Mouse (Mus musculus): ENCODE results near the gene Gm20388. TPM values are rescaled to one million over a fixed set of nuclear protein-coding genes. Genes with fewer than 3 reads are reported as not detected.
A peak's percentile ranks its signal among the peaks of the same experiment; 100 is the strongest.

Gm20388 gene
- polyA plus RNA-seq, 1 experiment from 2014 or later, result not detected

GRCm38 (mm10) chr8:119988087-119988486 lies 77.4 kb downstream of the Gm20388 start:
- no peak overlapping the region for H3K4me2 ChIP-seq
- no peak overlapping the region for H3K9ac ChIP-seq (ENCODE audit: low read length)
- H3K27me3 ChIP-seq (ENCODE audit: control insufficient read depth, insufficient read depth, low read length), result peaks cover 18% of the 10 kb centered on the region
- ATAC-seq (ENCODE audit: low FRiP score) (no peak), DNase-seq (ENCODE audit: low spot score, missing footprints) (no peak)
- H3K9me3 ChIP-seq (ENCODE audit: control insufficient read depth, low read length), result no peaks in the 10 kb centered on the region
- H3K36me3 ChIP-seq (ENCODE audit: control insufficient read depth, insufficient read depth, low read length), result no peaks in the 10 kb centered on the region
- H3K4me3 ChIP-seq (ENCODE audit: low read depth, low read length), result no peak overlapping the region
- no peak overlapping the region for H3K27ac ChIP-seq (ENCODE audit: low read depth, low read length)
- peaks cover 3% of the 10 kb centered on the region; the same call in 1 of the 2 replicates for H3K4me1 ChIP-seq (ENCODE audit: control insufficient read depth, insufficient read depth, low read length)
- 80% methylated on average over 15 of the region's 15 CpGs for WGBS

- Histone ChIP-seq H3K27me3 (ENCODE audit: control insufficient read depth, insufficient read depth, low read length) (peaks cover 24% of the 10 kb centered on the region), H3K36me3 (ENCODE audit: control insufficient read depth, insufficient read depth, low read length) (no peaks in the 10 kb centered on the region), H3K27ac (ENCODE audit: low read depth, low read length) (no peak within 1 kb of the TSS), H3K4me1 (ENCODE audit: control insufficient read depth, insufficient read depth, low read length) (peaks cover 3% of the 10 kb centered on the region; the same call in 1 of the 2 replicates), H3K4me3 (ENCODE audit: low read depth, low read length) (peak within 1 kb of the TSS; percentile 22), H3K4me2 (peak within 1 kb of the TSS; percentile 40), H3K9me3 (ENCODE audit: control insufficient read depth, low read length) (no peaks in the 10 kb centered on the region), H3K9ac (ENCODE audit: low read length) (peak within 1 kb of the TSS; percentile 20; the same call in 1 of the 2 replicates)
- WGBS, result 0% methylated on average over 25 of the region's 25 CpGs
- peak; percentile 96 for ATAC-seq (ENCODE audit: low FRiP score)
- peak; percentile 98 for DNase-seq (ENCODE audit: low spot score, missing footprints)
Observed at GRCm38 (mm10) chr8:119992249-119992648, 81.6 kb downstream of the Gm20388 start, which contains the start of gene Crispld2. Gene Crispld2, plus strand, starts transcription at chr8:119992438.

DNA sequence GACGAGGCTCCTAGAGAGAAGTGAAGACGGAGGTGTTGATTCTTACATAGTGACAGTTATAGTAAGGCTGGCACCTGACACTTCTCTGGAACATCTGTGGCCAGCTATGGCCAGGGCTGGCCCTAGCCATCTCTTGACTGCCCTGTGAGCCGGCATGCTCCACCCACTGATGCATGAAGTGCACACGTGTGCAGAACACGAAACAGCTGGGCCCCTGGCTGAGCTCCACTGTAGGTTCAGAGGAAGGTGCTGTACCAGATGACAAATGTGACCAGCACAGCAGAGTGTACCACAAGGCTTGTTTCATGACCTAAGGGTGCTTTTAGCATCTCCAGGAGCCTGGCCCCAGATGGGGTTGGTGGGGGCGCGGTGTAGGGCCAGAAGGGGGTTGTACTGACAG lies 83.5 kb downstream of the Gm20388 start:
- WGBS, result 85% methylated on average over 7 of the region's 7 CpGs
- Histone ChIP-seq H3K9me3 (ENCODE audit: control insufficient read depth, low read length) (no peaks in the 10 kb centered on the region), H3K27ac (ENCODE audit: low read depth, low read length) (no peak overlapping the region), H3K4me3 (ENCODE audit: low read depth, low read length) (no peak overlapping the region), H3K4me1 (ENCODE audit: control insufficient read depth, insufficient read depth, low read length) (peaks cover 3% of the 10 kb centered on the region; the same call in 1 of the 2 replicates), H3K9ac (ENCODE audit: low read length) (no peak overlapping the region), H3K36me3 (ENCODE audit: control insufficient read depth, insufficient read depth, low read length) (no peaks in the 10 kb centered on the region), H3K27me3 (ENCODE audit: control insufficient read depth, insufficient read depth, low read length) (peaks cover 24% of the 10 kb centered on the region), H3K4me2 (no peak overlapping the region)
- DNase-seq (ENCODE audit: low spot score, missing footprints) (no peak), ATAC-seq (ENCODE audit: low FRiP score) (no peak)

GRCm38 (mm10) chr8:119994556-119994955 lies 83.9 kb downstream of the Gm20388 start:
- no peak overlapping the region for H3K4me2 ChIP-seq
- H3K9ac ChIP-seq (ENCODE audit: low read length), result no peak overlapping the region
- ATAC-seq (ENCODE audit: low FRiP score) (no peak), DNase-seq (ENCODE audit: low spot score, missing footprints) (no peak)
- H3K4me3 ChIP-seq (ENCODE audit: low read depth, low read length), result no peak overlapping the region
- WGBS, result 74% methylated on average over 6 of the region's 6 CpGs
- H3K9me3 ChIP-seq (ENCODE audit: control insufficient read depth, low read length), result no peaks in the 10 kb centered on the region
- H3K36me3 ChIP-seq (ENCODE audit: control insufficient read depth, insufficient read depth, low read length), result no peaks in the 10 kb centered on the region
- peaks cover 3% of the 10 kb centered on the region; the same call in 1 of the 2 replicates for H3K4me1 ChIP-seq (ENCODE audit: control insufficient read depth, insufficient read depth, low read length)
- H3K27me3 ChIP-seq (ENCODE audit: control insufficient read depth, insufficient read depth, low read length), result peaks cover 24% of the 10 kb centered on the region
- H3K27ac ChIP-seq (ENCODE audit: low read depth, low read length), result no peak overlapping the region

GRCm38 (mm10) chr8:119997266-119997665 lies 86.6 kb downstream of the Gm20388 start:
- Histone ChIP-seq H3K9ac (ENCODE audit: low read length) (no peak overlapping the region), H3K27ac (ENCODE audit: low read depth, low read length) (no peak overlapping the region), H3K4me2 (no peak overlapping the region), H3K36me3 (ENCODE audit: control insufficient read depth, insufficient read depth, low read length) (no peaks in the 10 kb centered on the region), H3K27me3 (ENCODE audit: control insufficient read depth, insufficient read depth, low read length) (peaks cover 14% of the 10 kb centered on the region), H3K4me3 (ENCODE audit: low read depth, low read length) (no peak overlapping the region), H3K4me1 (ENCODE audit: control insufficient read depth, insufficient read depth, low read length) (peaks cover 3% of the 10 kb centered on the region; the same call in 1 of the 2 replicates), H3K9me3 (ENCODE audit: control insufficient read depth, low read length) (no peaks in the 10 kb centered on the region)
- DNase-seq (ENCODE audit: low spot score, missing footprints) (no peak), ATAC-seq (ENCODE audit: low FRiP score) (no peak)
- WGBS, result 85% methylated on average over 4 of the region's 4 CpGs

- no peaks in the 10 kb centered on the region for H3K4me1 ChIP-seq (ENCODE audit: control insufficient read depth, insufficient read depth, low read length)
- H3K4me3 ChIP-seq (ENCODE audit: low read depth, low read length), result no peak overlapping the region
- H3K9me3 ChIP-seq (ENCODE audit: control insufficient read depth, low read length), result no peaks in the 10 kb centered on the region
- no peaks in the 10 kb centered on the region for H3K27me3 ChIP-seq (ENCODE audit: control insufficient read depth, insufficient read depth, low read length)
- no peak for ATAC-seq (ENCODE audit: low FRiP score)
- H3K36me3 ChIP-seq (ENCODE audit: control insufficient read depth, insufficient read depth, low read length), result no peaks in the 10 kb centered on the region
- H3K9ac ChIP-seq (ENCODE audit: low read length), result no peak overlapping the region
- DNase-seq (ENCODE audit: low spot score, missing footprints), result no peak
- no peak overlapping the region for H3K4me2 ChIP-seq
- WGBS, result 76% methylated on average over 8 of the region's 8 CpGs
- H3K27ac ChIP-seq (ENCODE audit: low read depth, low read length), result no peak overlapping the region
Observed at GRCm38 (mm10) chr8:120000461-120000860, 89.8 kb downstream of the Gm20388 start.

- Histone ChIP-seq H3K4me2 (no peak overlapping the region), H3K9ac (ENCODE audit: low read length) (no peak overlapping the region), H3K4me3 (ENCODE audit: low read depth, low read length) (no peak overlapping the region), H3K36me3 (ENCODE audit: control insufficient read depth, insufficient read depth, low read length) (no peaks in the 10 kb centered on the region), H3K9me3 (ENCODE audit: control insufficient read depth, low read length) (no peaks in the 10 kb centered on the region), H3K27me3 (ENCODE audit: control insufficient read depth, insufficient read depth, low read length) (no peaks in the 10 kb centered on the region), H3K4me1 (ENCODE audit: control insufficient read depth, insufficient read depth, low read length) (no peaks in the 10 kb centered on the region), H3K27ac (ENCODE audit: low read depth, low read length) (no peak overlapping the region)
- ATAC-seq (ENCODE audit: low FRiP score), result no peak
- 69% methylated on average over 7 of the region's 7 CpGs for WGBS
- no peak for DNase-seq (ENCODE audit: low spot score, missing footprints)
Observed at GRCm38 (mm10) chr8:120001712-120002111, 91.1 kb downstream of the Gm20388 start.

DNA sequence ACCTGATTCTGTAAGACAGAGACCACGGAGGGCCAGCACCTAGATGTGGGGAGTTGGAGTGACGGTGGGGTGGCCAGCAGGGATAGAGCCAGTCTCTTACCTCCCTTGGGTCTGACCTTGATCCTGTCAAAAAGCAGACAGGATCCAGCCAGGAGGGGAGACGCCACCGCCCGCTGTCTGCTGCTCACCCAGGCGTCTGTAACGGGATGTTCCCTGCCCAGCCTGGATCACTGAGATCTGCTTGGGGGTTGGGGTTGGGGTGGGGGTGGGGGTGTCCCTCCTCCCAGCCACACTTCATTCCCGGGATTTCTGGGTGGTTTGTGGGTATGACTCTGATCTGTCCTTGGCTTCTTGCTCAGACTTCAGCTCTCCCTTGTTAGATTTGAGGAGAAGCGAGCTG lies 91.7 kb downstream of the Gm20388 start:
- no peak overlapping the region for H3K9ac ChIP-seq (ENCODE audit: low read length)
- H3K27me3 ChIP-seq (ENCODE audit: control insufficient read depth, insufficient read depth, low read length), result no peaks in the 10 kb centered on the region
- no peaks in the 10 kb centered on the region for H3K9me3 ChIP-seq (ENCODE audit: control insufficient read depth, low read length)
- WGBS, result 60% methylated on average over 9 of the region's 9 CpGs
- no peak overlapping the region for H3K4me3 ChIP-seq (ENCODE audit: low read depth, low read length)
- ATAC-seq (ENCODE audit: low FRiP score) (no peak), DNase-seq (ENCODE audit: low spot score, missing footprints) (no peak)
- no peak overlapping the region for H3K4me2 ChIP-seq
- H3K4me1 ChIP-seq (ENCODE audit: control insufficient read depth, insufficient read depth, low read length), result no peaks in the 10 kb centered on the region
- no peaks in the 10 kb centered on the region for H3K36me3 ChIP-seq (ENCODE audit: control insufficient read depth, insufficient read depth, low read length)
- H3K27ac ChIP-seq (ENCODE audit: low read depth, low read length), result no peak overlapping the region

GRCm38 (mm10) chr8:120004154-120004702 lies 93.6 kb downstream of the Gm20388 start:
- Histone ChIP-seq H3K9me3 (ENCODE audit: control insufficient read depth, low read length) (no peaks in the 10 kb centered on the region), H3K4me3 (ENCODE audit: low read depth, low read length) (no peak overlapping the region), H3K4me2 (no peak overlapping the region), H3K27me3 (ENCODE audit: control insufficient read depth, insufficient read depth, low read length) (no peaks in the 10 kb centered on the region), H3K9ac (ENCODE audit: low read length) (0 out of 2 replicates have a peak overlapping the region, but pooled peaks have one; percentile 34), H3K27ac (ENCODE audit: low read depth, low read length) (no peak overlapping the region), H3K36me3 (ENCODE audit: control insufficient read depth, insufficient read depth, low read length) (no peaks in the 10 kb centered on the region), H3K4me1 (ENCODE audit: control insufficient read depth, insufficient read depth, low read length) (no peaks in the 10 kb centered on the region)
- DNase-seq (ENCODE audit: low spot score, missing footprints) (no peak), ATAC-seq (ENCODE audit: low FRiP score) (no peak)
- WGBS, result 62% methylated on average over 14 of the region's 14 CpGs

Measured in midbrain, embryonic 11.5 days (tissue).